Mouse (Mus musculus) midbrain, embryonic 13.5 days (tissue): ENCODE data around the gene Pik3r2. TPM values are rescaled to one million over a fixed set of nuclear protein-coding genes. Genes with fewer than 3 reads are reported as not detected.

Experiments
- ATAC-seq: fragments of 200-750 bp; cut with Nextera tagmentation; 2 replicates; pipeline ENCODE4 v1.8.0; 2017; ENCODE audit warnings: mild to moderate bottlenecking, moderate TSS enrichment, moderate library complexity
- H3K27ac ChIP-seq: fragments of 300-500 bp; sonication (generic); 2 replicates; pipeline ENCODE4 v1.5.1; 2015; ENCODE audit warnings: inconsistent platforms, mild to moderate bottlenecking, moderate library complexity
- H3K27me3 ChIP-seq: fragments of 300-500 bp; sonication (generic); 2 replicates; pipeline ENCODE4 v1.6.1; 2015; ENCODE audit warnings: mild to moderate bottlenecking, inconsistent platforms
- H3K36me3 ChIP-seq: fragments of 300-500 bp; sonication (generic); 2 replicates; pipeline ENCODE4 v1.6.1; 2015; ENCODE audit warnings: mild to moderate bottlenecking, inconsistent platforms
- H3K4me1 ChIP-seq: fragments of 300-500 bp; sonication (generic); replicated peaks from 2 replicates; pipeline ENCODE4 v1.6.1; 2015; ENCODE audit warnings: inconsistent platforms
- H3K4me2 ChIP-seq: fragments of 300-500 bp; sonication (generic); replicated peaks from 2 replicates; pipeline ENCODE4 v1.6.1; 2015; ENCODE audit warnings: moderate library complexity, mild to moderate bottlenecking, inconsistent platforms
- H3K4me3 ChIP-seq: fragments of 300-500 bp; sonication (generic); replicated peaks from 2 replicates; pipeline ENCODE4 v1.5.1; 2015; ENCODE audit warnings: mild to moderate bottlenecking, inconsistent platforms
- H3K9ac ChIP-seq: fragments of 300-500 bp; sonication (generic); replicated peaks from 2 replicates; pipeline ENCODE4 v1.6.1; 2015; ENCODE audit warnings: mild to moderate bottlenecking, inconsistent platforms
- H3K9me3 ChIP-seq: fragments of 300-500 bp; sonication (generic); 2 replicates; pipeline ENCODE4 v1.6.1; 2016; ENCODE audit warnings: mild to moderate bottlenecking, inconsistent platforms
- WGBS: fragments of 180-500 bp; shearing (Covaris S2); methylation state at CpG from one replicate; pipeline ENCODE4 v1.1.7; 2015; 5-methylcytosine and 5-hydroxymethylcytosine counted together
- polyA plus RNA-seq: library from polyadenylated mRNA; unstranded; fragments of >200 nt; fragmentation: Nextera tagmentation; extraction: Ambion mirVana; gene quantifications from 2 replicates; pipeline ENCODE4 v1.2.1, GENCODE M21; 2015

Pik3r2 gene
- polyA plus RNA-seq, 1 experiment from 2014 or later: 87.2 TPM

- peak overlapping the region; percentile 76 for H3K9ac ChIP-seq
- H3K36me3 ChIP-seq: no peaks in the 10 kb centered on the region
- H3K27ac ChIP-seq: peak overlapping the region; percentile 39; the same call in 1 of the 2 replicates
- peaks cover 44% of the 10 kb centered on the region for H3K4me1 ChIP-seq
- peak; percentile 80 for ATAC-seq
- under 1% methylated on average over 57 of the region's 57 CpGs for WGBS
- H3K9me3 ChIP-seq: no peaks in the 10 kb centered on the region
- peak overlapping the region; percentile 56 for H3K4me3 ChIP-seq
- H3K4me2 ChIP-seq: peak overlapping the region; percentile 80
- peaks cover 54% of the 10 kb centered on the region for H3K27me3 ChIP-seq
These were observed 20.9 kb upstream of the Pik3r2 start for GRCm38 (mm10) chr8:70797081-70798070.

DNA sequence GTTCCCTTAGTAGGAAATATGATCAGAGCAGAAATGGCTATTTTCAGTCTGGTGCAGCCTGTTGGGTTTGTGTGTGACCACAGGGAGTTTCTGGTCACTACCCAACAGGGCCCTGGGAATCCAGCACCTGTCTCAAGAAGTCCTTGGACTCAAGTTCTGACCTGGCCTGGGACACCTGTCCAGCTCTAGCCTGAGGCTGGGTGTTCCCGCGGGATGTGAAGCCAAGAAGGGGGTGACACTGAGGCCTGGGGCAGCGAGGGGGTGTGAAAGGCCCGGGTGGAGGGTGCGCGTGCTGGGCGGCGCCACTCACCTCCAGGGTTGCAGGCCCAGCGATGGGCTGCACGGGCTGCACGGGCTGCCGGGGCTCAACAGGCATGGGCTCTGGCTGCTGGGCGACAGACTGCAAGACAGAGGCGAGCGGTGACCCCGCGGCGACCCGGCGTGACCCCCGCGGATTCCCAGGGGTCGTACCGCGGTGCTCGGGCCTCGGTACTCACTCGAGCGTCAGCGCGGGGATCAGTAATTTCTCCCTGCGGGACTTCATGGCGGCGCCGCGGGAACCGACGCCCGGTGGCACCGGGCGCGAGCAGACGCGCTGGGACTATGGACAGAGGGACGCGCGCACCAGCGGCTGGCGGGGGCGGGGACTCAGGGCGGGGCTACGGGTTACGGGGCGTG is 20.0 kb upstream of the Pik3r2 start:
- Histone ChIP-seq H3K27me3 (peaks cover 51% of the 10 kb centered on the region), H3K27ac (peak overlapping the region; percentile 39), H3K36me3 (no peaks in the 10 kb centered on the region), H3K9ac (peak overlapping the region; percentile 76), H3K4me3 (peak overlapping the region; percentile 56), H3K4me2 (peak overlapping the region; percentile 80), H3K9me3 (no peaks in the 10 kb centered on the region), H3K4me1 (peaks cover 49% of the 10 kb centered on the region)
- 3% methylated on average over 49 of the region's 54 CpGs for WGBS
- peak; percentile 7; the same call in 1 of the 2 replicates for ATAC-seq

DNA sequence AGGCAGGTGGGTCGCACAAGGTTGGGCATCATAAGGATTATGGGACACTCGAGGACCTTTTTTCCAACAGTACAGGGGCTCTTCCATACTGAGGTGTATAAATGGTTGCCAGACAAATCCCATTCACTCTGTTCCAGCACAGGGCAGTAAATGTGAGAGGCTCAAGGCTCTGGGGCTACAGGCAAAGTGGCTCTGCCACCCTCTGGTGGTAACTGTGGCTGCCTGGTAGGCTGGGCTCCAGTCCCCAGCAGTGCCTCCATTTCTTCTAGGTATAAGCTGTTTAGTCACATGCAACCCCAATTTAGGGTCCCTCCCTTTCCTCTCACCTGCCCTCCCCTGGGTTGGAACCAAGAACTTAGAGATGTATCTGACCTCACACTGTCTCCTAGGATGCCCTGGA is 18.9 kb upstream of the Pik3r2 start:
- WGBS: 94% methylated on average over 2 of the region's 2 CpGs
- no peak for ATAC-seq
- Histone ChIP-seq H3K4me2 (0 out of 2 replicates have a peak overlapping the region, but pooled peaks have one; percentile 80), H3K9me3 (no peaks in the 10 kb centered on the region), H3K27me3 (peaks cover 44% of the 10 kb centered on the region), H3K36me3 (no peaks in the 10 kb centered on the region), H3K9ac (no peak overlapping the region), H3K4me3 (no peak overlapping the region), H3K4me1 (peaks cover 56% of the 10 kb centered on the region), H3K27ac (no peak overlapping the region)

DNA sequence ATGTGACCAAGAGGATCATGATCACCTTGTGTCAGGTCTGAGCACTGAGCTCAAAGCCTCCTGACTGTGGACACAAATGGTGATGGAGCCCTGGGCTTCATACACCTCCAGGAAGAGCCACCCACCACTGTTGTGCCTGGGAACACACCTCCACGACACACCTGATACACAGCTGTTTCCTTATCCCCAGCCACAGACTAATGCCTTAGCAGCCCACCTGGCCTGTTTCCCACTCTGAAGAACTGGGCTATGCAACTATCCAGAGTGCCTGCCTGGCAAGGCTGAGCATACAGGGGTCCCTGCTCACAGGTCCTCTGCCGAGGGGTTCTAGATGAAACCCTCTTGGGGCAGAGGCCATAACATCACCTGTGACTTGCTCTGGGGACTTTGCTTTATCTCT is 17.7 kb upstream of the Pik3r2 start:
- no peaks in the 10 kb centered on the region for H3K9me3 ChIP-seq
- 94% methylated on average over 2 of the region's 2 CpGs for WGBS
- H3K9ac ChIP-seq: no peak overlapping the region
- H3K27ac ChIP-seq: no peak overlapping the region
- peaks cover 39% of the 10 kb centered on the region for H3K27me3 ChIP-seq
- no peak for ATAC-seq
- H3K4me2 ChIP-seq: no peak overlapping the region
- H3K4me3 ChIP-seq: no peak overlapping the region
- H3K4me1 ChIP-seq: peaks cover 57% of the 10 kb centered on the region
- H3K36me3 ChIP-seq: peaks cover 3% of the 10 kb centered on the region; the same call in 1 of the 2 replicates

- Histone ChIP-seq H3K9me3 (no peaks in the 10 kb centered on the region), H3K4me3 (peak overlapping the region; percentile 57), H3K9ac (peak overlapping the region; percentile 77), H3K27ac (peak overlapping the region; percentile 92), H3K36me3 (peaks cover 17% of the 10 kb centered on the region), H3K4me2 (peak overlapping the region; percentile 77), H3K4me1 (peaks cover 52% of the 10 kb centered on the region), H3K27me3 (peaks cover 30% of the 10 kb centered on the region)
- under 1% methylated on average over 20 of the region's 20 CpGs for WGBS
- ATAC-seq: peak; percentile 65
These were observed 16.2 kb upstream of the Pik3r2 start for GRCm38 (mm10) chr8:70792700-70793099.

GRCm38 (mm10) chr8:70791975-70792691 is 15.6 kb upstream of the Pik3r2 start:
- Histone ChIP-seq H3K4me3 (peak overlapping the region; percentile 57), H3K36me3 (peaks cover 23% of the 10 kb centered on the region), H3K4me1 (peaks cover 46% of the 10 kb centered on the region), H3K9ac (peak overlapping the region; percentile 77), H3K4me2 (peak overlapping the region; percentile 77), H3K9me3 (no peaks in the 10 kb centered on the region), H3K27ac (peak overlapping the region; percentile 92), H3K27me3 (peaks cover 27% of the 10 kb centered on the region)
- 6% methylated on average over 58 of the region's 58 CpGs for WGBS
- peak; percentile 87 for ATAC-seq

DNA sequence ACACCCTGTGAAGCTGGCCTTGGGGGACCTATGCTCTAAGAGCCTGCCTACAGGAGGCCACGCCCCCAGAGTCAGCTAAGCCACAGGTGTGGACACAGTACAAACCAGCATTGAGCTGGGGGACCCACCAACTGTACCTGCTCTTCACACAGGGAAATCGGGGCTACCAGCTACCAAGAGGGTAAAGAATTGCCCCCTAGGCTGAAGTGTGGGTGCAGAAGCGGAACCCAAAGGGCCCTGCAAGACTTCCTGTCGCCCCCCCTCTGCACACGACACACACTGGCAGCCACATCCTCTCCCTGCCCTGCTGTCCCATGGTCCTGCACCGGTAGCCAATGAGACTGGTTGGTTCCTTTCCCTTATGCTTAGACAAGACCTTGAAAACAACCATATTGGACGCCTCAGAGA is 14.8 kb upstream of the Pik3r2 start:
- 83% methylated on average over 7 of the region's 7 CpGs for WGBS
- H3K36me3 ChIP-seq: peaks cover 31% of the 10 kb centered on the region
- no peak for ATAC-seq
- peaks cover 40% of the 10 kb centered on the region for H3K4me1 ChIP-seq
- H3K4me2 ChIP-seq: peak overlapping the region; percentile 77
- peak overlapping the region; percentile 57; the same call in 1 of the 2 replicates for H3K4me3 ChIP-seq
- H3K9me3 ChIP-seq: no peaks in the 10 kb centered on the region
- peaks cover 25% of the 10 kb centered on the region for H3K27me3 ChIP-seq
- no peak overlapping the region for H3K27ac ChIP-seq
- peak overlapping the region; percentile 77 for H3K9ac ChIP-seq

GRCm38 (mm10) chr8:70790846-70791245 is 14.3 kb upstream of the Pik3r2 start:
- ATAC-seq: no peak
- H3K36me3 ChIP-seq: peaks cover 36% of the 10 kb centered on the region
- H3K27me3 ChIP-seq: peaks cover 21% of the 10 kb centered on the region
- no peaks in the 10 kb centered on the region for H3K9me3 ChIP-seq
- peaks cover 38% of the 10 kb centered on the region for H3K4me1 ChIP-seq
- 68% methylated on average over 8 of the region's 8 CpGs for WGBS
- H3K4me3 ChIP-seq: 0 out of 2 replicates have a peak overlapping the region, but pooled peaks have one; percentile 57
- H3K4me2 ChIP-seq: peak overlapping the region; percentile 77
- H3K27ac ChIP-seq: no peak overlapping the region
- peak overlapping the region; percentile 77 for H3K9ac ChIP-seq

GRCm38 (mm10) chr8:70789046-70789445 is 12.5 kb upstream of the Pik3r2 start:
- Histone ChIP-seq H3K36me3 (peaks cover 54% of the 10 kb centered on the region), H3K9ac (0 out of 2 replicates have a peak overlapping the region, but pooled peaks have one; percentile 30), H3K27me3 (peaks cover 12% of the 10 kb centered on the region; the same call in 1 of the 2 replicates), H3K4me1 (peaks cover 34% of the 10 kb centered on the region), H3K27ac (no peak overlapping the region), H3K4me2 (no peak overlapping the region), H3K4me3 (no peak overlapping the region), H3K9me3 (no peaks in the 10 kb centered on the region)
- 87% methylated on average over 10 of the region's 10 CpGs for WGBS
- ATAC-seq: no peak

- Histone ChIP-seq H3K4me3 (no peak overlapping the region), H3K9me3 (no peaks in the 10 kb centered on the region), H3K9ac (peak overlapping the region; percentile 33; the same call in 1 of the 2 replicates), H3K36me3 (peaks cover 63% of the 10 kb centered on the region), H3K4me2 (0 out of 2 replicates have a peak overlapping the region, but pooled peaks have one; percentile 5), H3K27ac (no peak overlapping the region), H3K27me3 (peaks cover 12% of the 10 kb centered on the region; the same call in 1 of the 2 replicates), H3K4me1 (peaks cover 28% of the 10 kb centered on the region)
- 19% methylated on average over 30 of the region's 30 CpGs for WGBS
- ATAC-seq: no peak
These were observed 11.6 kb upstream of the Pik3r2 start for GRCm38 (mm10) chr8:70787941-70788667.

DNA sequence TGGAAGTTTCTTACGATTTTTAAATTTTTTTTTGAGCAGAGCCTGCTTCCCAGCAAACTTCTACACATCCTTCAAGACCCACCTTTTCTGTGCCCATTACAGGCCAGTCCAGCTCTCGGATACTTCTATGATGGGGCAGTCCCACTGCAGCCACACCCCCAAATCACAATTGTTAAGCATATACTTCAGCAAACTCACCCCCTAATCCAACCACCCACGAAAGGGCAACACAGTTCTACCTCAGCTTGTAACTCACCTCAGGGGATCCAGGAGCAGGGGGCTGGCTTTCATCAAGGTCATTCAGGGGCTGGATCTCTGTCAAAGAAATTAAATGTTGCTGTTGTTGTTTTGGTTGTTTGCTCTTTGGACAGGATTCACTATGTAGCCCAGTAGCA is 10.5 kb upstream of the Pik3r2 start:
- H3K4me2 ChIP-seq: no peak overlapping the region
- 93% methylated on average over 3 of the region's 3 CpGs for WGBS

More for the DNA sequence above, 10.5 kb upstream of the Pik3r2 start:
- no peak overlapping the region for H3K4me3 ChIP-seq
- H3K27me3 ChIP-seq: peaks cover 12% of the 10 kb centered on the region; the same call in 1 of the 2 replicates
- H3K4me1 ChIP-seq: peaks cover 21% of the 10 kb centered on the region
- H3K9me3 ChIP-seq: no peaks in the 10 kb centered on the region
- H3K36me3 ChIP-seq: peaks cover 68% of the 10 kb centered on the region
- H3K27ac ChIP-seq: no peak overlapping the region
- no peak for ATAC-seq
- no peak overlapping the region for H3K9ac ChIP-seq
